Comparison of ENCODE assay signal across 17 mouse cellular contexts in the genomic region with DNA sequence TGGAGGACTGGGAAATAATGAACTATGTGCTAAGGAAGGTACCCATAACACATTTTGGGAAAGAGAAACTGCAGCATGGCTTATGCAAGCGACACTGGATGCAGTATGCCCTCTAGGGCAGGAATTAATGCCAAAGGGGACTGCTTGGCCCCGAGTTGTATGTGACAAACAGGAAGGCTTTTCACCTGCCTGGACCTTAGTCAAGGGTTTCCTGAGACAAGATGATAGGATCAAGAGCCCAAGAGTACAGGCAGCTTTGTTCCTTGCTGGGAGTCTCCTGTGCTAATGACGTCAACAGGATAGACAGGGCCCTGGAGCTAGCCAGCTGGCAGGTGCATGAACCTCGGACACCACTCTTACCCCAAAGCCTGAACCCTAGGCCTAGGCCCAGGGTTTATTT.
DNase-seq lines count a peak whose midpoint lies in the region; ATAC-seq and TF ChIP-seq lines count a peak whose summit lies in the region.
"Had no signal": no experiment of that assay in that cellular context is flagged by ENCODE, and none has a peak within 500 bp of the region (broad histone marks: within the 10 kb centered on the region; RNA-seq: fewer than 3 reads in every experiment).

No protein-coding gene starts in this region.

- H3K27me3 ChIP-seq in kidney, postnatal 0 days (ENCODE audit: insufficient read depth, low read length) = no peaks in the 10 kb centered on the region
- no peaks in the 10 kb centered on the region for H3K27me3 ChIP-seq in midbrain, embryonic 15.5 days (replicated peaks)
- H3K27me3 ChIP-seq in midbrain, embryonic 11.5 days (ENCODE audit: control insufficient read depth, insufficient read depth, low read length) = no peaks in the 10 kb centered on the region
- H3K27me3 ChIP-seq in forebrain, embryonic 11.5 days (ENCODE audit: control insufficient read depth, insufficient read depth, low read length) = no peaks in the 10 kb centered on the region
- H3K27me3 ChIP-seq: limb, embryonic 13.5 days had no signal

- no peak overlapping the region for H3K9ac ChIP-seq in kidney, postnatal 0 days (ENCODE audit: low read depth, low read length)
- no peak overlapping the region for H3K9ac ChIP-seq in midbrain, embryonic 15.5 days
- no peak overlapping the region for H3K9ac ChIP-seq in midbrain, embryonic 11.5 days (ENCODE audit: low read length)
- no peak overlapping the region for H3K9ac ChIP-seq in forebrain, embryonic 11.5 days (ENCODE audit: low read length)
- H3K9ac ChIP-seq: limb, embryonic 13.5 days; liver, postnatal 0 days had no signal

- no peak overlapping the region for H3K4me2 ChIP-seq in kidney, postnatal 0 days (ENCODE audit: low read length)
- H3K4me2 ChIP-seq in midbrain, embryonic 15.5 days = no peak overlapping the region
- no peak overlapping the region for H3K4me2 ChIP-seq in midbrain, embryonic 11.5 days
- H3K4me2 ChIP-seq in forebrain, embryonic 11.5 days (ENCODE audit: low read depth, low read length, severe bottlenecking) = no peak overlapping the region
- H3K4me2 ChIP-seq: limb, embryonic 13.5 days had no signal

- peak; percentile 37 for DNase-seq in gastrocnemius, postnatal 25 days
- DNase-seq in gastrocnemius, adult 18-20 months (ENCODE audit: low spot score) = no peak
- DNase-seq in kidney, postnatal 0 days (ENCODE audit: low spot score) = no peak
- DNase-seq in kidney, adult 11 months = no peak
- DNase-seq in midbrain, embryonic 11.5 days (ENCODE audit: low spot score, missing footprints) = no peak
- peak; percentile 37 for DNase-seq in testis, postnatal 10 days (ENCODE audit: low spot score)
- DNase-seq in forebrain, embryonic 11.5 days (ENCODE audit: low spot score) = no peak
- DNase-seq: cerebellum, postnatal 25 days; gastrocnemius, postnatal 14 days; liver, postnatal 0 days; retina, postnatal 1 day; thymus, postnatal 25 days had no signal

- no peaks in the 10 kb centered on the region for H3K36me3 ChIP-seq in kidney, postnatal 0 days (ENCODE audit: insufficient read depth, low read length)
- H3K36me3 ChIP-seq in midbrain, embryonic 15.5 days (replicated peaks) = no peaks in the 10 kb centered on the region
- H3K36me3 ChIP-seq in midbrain, embryonic 11.5 days (ENCODE audit: control insufficient read depth, insufficient read depth, low read length) = no peaks in the 10 kb centered on the region
- no peaks in the 10 kb centered on the region for H3K36me3 ChIP-seq in forebrain, embryonic 11.5 days (ENCODE audit: control insufficient read depth, insufficient read depth, low read length)
- H3K36me3 ChIP-seq: limb, embryonic 13.5 days had no signal

- TF ChIP-seq CTCF in kidney, postnatal 0 days (IDR thresholded peaks at IDR 0.05; ENCODE audit: low read depth) = no peak

- no peak for ATAC-seq in kidney, postnatal 0 days (replicated peaks; ENCODE audit: low FRiP score, low read depth)
- no peak for ATAC-seq in midbrain, embryonic 15.5 days (replicated peaks)
- no peak for ATAC-seq in midbrain, embryonic 11.5 days (ENCODE audit: low FRiP score)
- no peak for ATAC-seq in forebrain, embryonic 11.5 days (replicated peaks; ENCODE audit: low FRiP score)
- ATAC-seq: activated CD4-positive, CD25-positive, alpha-beta regulatory T cell, adult 4 months; forebrain, embryonic 16.5 days; inflammation-experienced regulatory T-cells, adult 6 months; liver, postnatal 0 days had no signal

- no peaks in the 10 kb centered on the region for H3K9me3 ChIP-seq in kidney, postnatal 0 days (replicated peaks; ENCODE audit: low read length)
- no peaks in the 10 kb centered on the region for H3K9me3 ChIP-seq in midbrain, embryonic 15.5 days
- H3K9me3 ChIP-seq in midbrain, embryonic 11.5 days (ENCODE audit: control insufficient read depth, low read length) = no peaks in the 10 kb centered on the region
- no peaks in the 10 kb centered on the region for H3K9me3 ChIP-seq in forebrain, embryonic 11.5 days (ENCODE audit: control insufficient read depth, low read length)
- H3K9me3 ChIP-seq: limb, embryonic 13.5 days had no signal

- H3K4me1 ChIP-seq in kidney, postnatal 0 days (replicated peaks; ENCODE audit: insufficient read depth, low read length) = peaks cover 38% of the 10 kb centered on the region
- H3K4me1 ChIP-seq in midbrain, embryonic 15.5 days = peaks cover 12% of the 10 kb centered on the region; the same call in 1 of the 2 replicates
- peaks cover 7% of the 10 kb centered on the region; the same call in 1 of the 2 replicates for H3K4me1 ChIP-seq in midbrain, embryonic 11.5 days (ENCODE audit: control insufficient read depth, insufficient read depth, low read length)
- no peaks in the 10 kb centered on the region for H3K4me1 ChIP-seq in forebrain, embryonic 11.5 days (replicated peaks; ENCODE audit: control insufficient read depth, insufficient read depth, low read length)

- H3K4me3 ChIP-seq in kidney, postnatal 0 days (replicated peaks; ENCODE audit: low read depth, low read length) = no peak overlapping the region
- no peak overlapping the region for H3K4me3 ChIP-seq in midbrain, embryonic 15.5 days
- no peak overlapping the region for H3K4me3 ChIP-seq in midbrain, embryonic 11.5 days (ENCODE audit: low read depth, low read length)
- no peak overlapping the region for H3K4me3 ChIP-seq in forebrain, embryonic 11.5 days (ENCODE audit: low read depth, low read length)
- H3K4me3 ChIP-seq: limb, embryonic 13.5 days had no signal

- peak overlapping the region; percentile 83; the same call in 1 of the 2 replicates for H3K27ac ChIP-seq in kidney, postnatal 0 days
- 0 out of 2 replicates have a peak overlapping the region, but pooled peaks have one; percentile 18 for H3K27ac ChIP-seq in midbrain, embryonic 15.5 days
- no peak overlapping the region for H3K27ac ChIP-seq in midbrain, embryonic 11.5 days (ENCODE audit: low read depth, low read length)
- H3K27ac ChIP-seq in forebrain, embryonic 11.5 days (ENCODE audit: low read depth, low read length) = no peak overlapping the region
- H3K27ac ChIP-seq: limb, embryonic 13.5 days had no signal

- 69% methylated on average over 4 of the region's 4 CpGs for WGBS in kidney, postnatal 0 days
- WGBS in midbrain, embryonic 15.5 days = 68% methylated on average over 4 of the region's 4 CpGs
- whole genome bisulfite sequencing in midbrain, embryonic 11.5 days = 75% methylated on average over 4 of the region's 4 CpGs
- WGBS in forebrain, embryonic 11.5 days = 78% methylated on average over 4 of the region's 4 CpGs

Comparison
In these comparisons a context has a peak if more than half of its experiments do, and no peak if none do; other contexts are left out.
1. DNase-seq: peak in gastrocnemius, postnatal 25 days (single experiment) and testis, postnatal 10 days (single experiment); none in gastrocnemius, adult 18-20 months (single experiment), kidney, postnatal 0 days (single experiment), kidney, adult 11 months (single experiment), midbrain, embryonic 11.5 days (single experiment) and forebrain, embryonic 11.5 days (single experiment).
2. H3K27ac ChIP-seq: peak in kidney, postnatal 0 days (single experiment) and midbrain, embryonic 15.5 days (single experiment); none in midbrain, embryonic 11.5 days (single experiment) and forebrain, embryonic 11.5 days (single experiment).